Comparison of ENCODE assay signal across 38 mouse cellular contexts in genomic region chr5:62851337-62851736, GRCm38 (mm10). TPM values are rescaled to one million over a fixed set of nuclear protein-coding genes. Genes with fewer than 3 reads are reported as not detected.
"Had no signal": no experiment of that assay in that cellular context is flagged by ENCODE, and none has a peak within 500 bp of the region (broad histone marks: within the 10 kb centered on the region; RNA-seq: fewer than 3 reads in every experiment).

No protein-coding gene starts in this region.

- H3K4me3 ChIP-seq: heart, embryonic 10.5 days; heart, embryonic 12.5 days; hindbrain, embryonic 10.5 days; hindbrain, embryonic 12.5 days; intestine, embryonic 15.5 days; layer of hippocampus, adult 2 months; limb, embryonic 13.5 days; limb, embryonic 15.5 days; liver, embryonic 12.5 days had no signal

- H3K4me1 ChIP-seq: heart, embryonic 10.5 days; heart, embryonic 12.5 days; hindbrain, embryonic 10.5 days; hindbrain, embryonic 12.5 days; intestine, embryonic 15.5 days; limb, embryonic 13.5 days; limb, embryonic 15.5 days; liver, embryonic 12.5 days had no signal

- H3K9ac ChIP-seq: heart, embryonic 12.5 days; hindbrain, embryonic 12.5 days; hindbrain, embryonic 14.5 days; intestine, embryonic 15.5 days; limb, embryonic 13.5 days; limb, embryonic 15.5 days; liver, embryonic 12.5 days; liver, embryonic 14.5 days had no signal

- H3K27ac ChIP-seq: heart, embryonic 10.5 days; hindbrain, embryonic 10.5 days; hindbrain, embryonic 12.5 days; hindbrain, embryonic 14.5 days; intestine, embryonic 15.5 days; layer of hippocampus, adult 2 months; limb, embryonic 13.5 days; limb, embryonic 15.5 days; liver, embryonic 12.5 days; liver, embryonic 14.5 days had no signal

- H3K36me3 ChIP-seq: heart, embryonic 10.5 days; heart, embryonic 12.5 days; hindbrain, embryonic 10.5 days; hindbrain, embryonic 12.5 days; intestine, embryonic 15.5 days; limb, embryonic 13.5 days; limb, embryonic 15.5 days; liver, embryonic 12.5 days had no signal

- DNase-seq: gastrocnemius, postnatal 14 days; gastrocnemius, postnatal 36 days; heart, adult 18-20 months; heart, postnatal 14 days; heart, postnatal 36 days; kidney, adult 18-20 months; kidney, adult 8-10 months; kidney, postnatal 10 days; kidney, postnatal 25 days; kidney, postnatal 4 days; left cerebral cortex, postnatal 4 days had no signal

- H3K9me3 ChIP-seq: heart, embryonic 10.5 days; heart, embryonic 12.5 days; hindbrain, embryonic 10.5 days; hindbrain, embryonic 12.5 days; intestine, embryonic 15.5 days; limb, embryonic 13.5 days; limb, embryonic 15.5 days; liver, embryonic 12.5 days had no signal

- ATAC-seq: hindbrain, embryonic 16.5 days; inflammation-experienced regulatory T-cells, adult 6 months; intestine, embryonic 15.5 days; intestine, postnatal 0 days; liver, embryonic 12.5 days had no signal

- H3K4me2 ChIP-seq: heart, embryonic 12.5 days; hindbrain, embryonic 12.5 days; hindbrain, embryonic 14.5 days; intestine, embryonic 15.5 days; limb, embryonic 13.5 days; limb, embryonic 15.5 days; liver, embryonic 12.5 days had no signal

- H3K27me3 ChIP-seq: heart, embryonic 12.5 days; hindbrain, embryonic 12.5 days; intestine, embryonic 15.5 days; limb, embryonic 13.5 days; limb, embryonic 15.5 days; liver, embryonic 12.5 days had no signal

RNA-seq across cellular contexts. Expression of gene Dthd1, which starts 37.7 kb away (rescaled TPM):
- total RNA-seq: gastrocnemius, adult 18-20 months; gastrocnemius, adult 8-10 months; gastrocnemius, postnatal 14 days; gastrocnemius, postnatal 36 days; granulocyte monocyte progenitor cell, adult 5-6 weeks; heart, adult 8-10 months; heart, postnatal 36 days; layer of hippocampus, postnatal 36 days; left cerebral cortex, adult 18-20 months; left cerebral cortex, postnatal 10 days; left cerebral cortex, postnatal 25 days; liver, adult 2 months had no signal
- polyA plus RNA-seq: hindbrain, embryonic 10.5 days; hindbrain, embryonic 12.5 days; hindbrain, embryonic 14.5 days; hindbrain, embryonic 16.5 days; inflammation-experienced regulatory T-cells, adult 6 months; intestine, embryonic 15.5 days; intestine, postnatal 0 days; kidney, embryonic 14.5 days; kidney, embryonic 16.5 days; limb, embryonic 11.5 days; limb, embryonic 13.5 days; limb, embryonic 15.5 days; liver, adult 2 months; liver, embryonic 12.5 days; liver, embryonic 14.5 days; liver, embryonic 16.5 days had no signal
